20 mouse cellular contexts compared by ENCODE assay signal in the genomic region with DNA sequence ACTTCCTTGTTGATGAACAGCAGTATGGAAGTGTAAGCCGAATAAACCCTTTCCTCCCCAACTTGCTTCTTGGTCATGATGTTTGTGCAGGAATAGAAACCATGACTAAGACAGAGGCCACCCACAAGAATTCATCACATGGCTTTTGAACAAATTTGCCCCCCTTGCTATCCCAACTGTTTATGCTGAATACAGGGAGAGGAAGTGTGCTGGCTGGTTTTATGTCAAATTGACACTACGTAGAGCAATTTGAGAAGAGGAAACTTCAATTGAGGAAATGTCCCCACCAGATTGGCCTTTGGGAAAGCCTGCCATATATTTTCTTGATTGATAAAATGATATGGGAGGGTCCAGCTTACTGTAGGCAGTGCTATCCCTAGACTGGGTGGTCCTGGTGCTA. TPM values are rescaled to one million over a fixed set of nuclear protein-coding genes. Genes with fewer than 3 reads are reported as not detected.
"Had no signal": no experiment of that assay in that cellular context is flagged by ENCODE, and none has a peak within 500 bp of the region (broad histone marks: within the 10 kb centered on the region; RNA-seq: fewer than 3 reads in every experiment).

No protein-coding gene starts in this region.

- DNase-seq: kidney, adult 18-20 months; kidney, adult 9 months; kidney, postnatal 14 days; kidney, postnatal 4 days; liver, embryonic 13.5 days; lung, embryonic 14.5 days; midbrain, embryonic 14.5 days; retina, postnatal 1 day; right cerebral cortex, postnatal 25 days; spleen, adult 18-20 months; thymus, postnatal 25 days had no signal

- H3K9me3 ChIP-seq: liver, embryonic 13.5 days; neural tube, embryonic 12.5 days; neural tube, embryonic 15.5 days; stomach, embryonic 15.5 days had no signal

- H3K27me3 ChIP-seq: liver, embryonic 13.5 days; neural tube, embryonic 12.5 days; neural tube, embryonic 15.5 days; stomach, embryonic 15.5 days had no signal

- H3K4me2 ChIP-seq: liver, embryonic 13.5 days; lung, embryonic 14.5 days; midbrain, embryonic 11.5 days; neural tube, embryonic 12.5 days; neural tube, embryonic 15.5 days; stomach, embryonic 15.5 days had no signal

- H3K4me3 ChIP-seq: liver, embryonic 13.5 days; neural tube, embryonic 12.5 days; neural tube, embryonic 15.5 days; stomach, embryonic 15.5 days had no signal

- H3K9ac ChIP-seq: liver, embryonic 13.5 days; lung, embryonic 14.5 days; neural tube, embryonic 12.5 days; neural tube, embryonic 15.5 days; stomach, embryonic 15.5 days had no signal

- H3K4me1 ChIP-seq: neural tube, embryonic 12.5 days; neural tube, embryonic 15.5 days; stomach, embryonic 15.5 days had no signal

- ATAC-seq: lung, postnatal 0 days had no signal

- H3K27ac ChIP-seq: liver, embryonic 13.5 days; neural tube, embryonic 12.5 days; neural tube, embryonic 15.5 days; stomach, embryonic 15.5 days had no signal

RNA-seq across cellular contexts. Expression of a gene that starts 40.5 kb away (rescaled TPM):
- total RNA-seq: megakaryocyte-erythroid progenitor cell, adult 5-6 weeks had no signal

RNA-seq across cellular contexts. Expression of a gene that starts 54.0 kb away (rescaled TPM):
- total RNA-seq: layer of hippocampus, postnatal 14 days; left cerebral cortex, adult 18-20 months; megakaryocyte-erythroid progenitor cell, adult 5-6 weeks had no signal
- polyA plus RNA-seq: intestine, embryonic 14.5 days; liver, embryonic 13.5 days; neural tube, embryonic 12.5 days had no signal
